Mouse (Mus musculus) cerebellum, adult 9-11 months (tissue): ENCODE data around the gene Uba6.
A peak's percentile ranks its signal among the peaks of the same experiment; 100 is the strongest.

Experiments
- DNase-seq: peaks from one replicate; pipeline ENCODE4 v3.0.0; 2022

The Uba6 gene

GRCm38 (mm10) chr5:86071538-86071937 is 101.1 kb downstream of the Uba6 start, which contains the start of gene Stap1:
Gene Stap1, plus strand, starts transcription at chr5:86071746.
- no peak for DNase-seq

DNA sequence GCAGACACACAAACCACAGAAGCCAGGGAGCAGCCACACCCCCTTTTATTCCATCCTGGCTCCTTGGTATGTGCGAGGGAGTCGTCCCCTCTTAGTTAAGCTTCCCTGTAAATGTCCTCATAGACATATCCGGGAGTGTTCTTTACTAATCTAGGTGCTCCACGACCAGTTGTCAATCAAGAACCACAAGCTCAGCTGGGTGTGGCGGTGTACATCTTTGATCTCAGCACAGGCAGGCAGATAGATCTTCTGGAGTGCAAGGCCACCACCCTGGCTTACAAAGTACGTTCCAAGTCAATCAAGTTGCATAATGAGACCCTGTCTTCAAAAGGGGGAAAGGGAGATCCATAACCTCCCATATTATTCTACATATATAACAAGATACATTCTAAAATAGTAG is 103.5 kb downstream of the Uba6 start:
- no peak for DNase-seq

DNA sequence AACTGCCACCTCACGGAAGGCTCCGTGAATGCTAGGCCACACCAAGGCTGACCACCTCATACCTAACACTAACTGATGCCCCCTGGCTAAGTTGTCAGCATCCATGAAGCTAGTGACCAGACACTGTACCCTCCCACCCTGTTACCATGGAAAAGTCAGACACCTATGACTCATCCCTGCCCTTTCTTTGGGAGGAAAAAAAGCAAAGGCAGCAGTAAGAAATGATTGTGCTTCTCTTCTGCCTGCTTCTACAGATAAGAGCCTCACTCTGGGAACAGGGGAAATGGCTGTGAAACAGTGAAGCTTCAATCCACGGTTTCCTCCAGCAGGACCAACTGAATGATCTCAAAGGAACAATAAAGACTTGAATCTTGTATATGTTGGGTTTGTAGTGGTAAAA is 104.2 kb downstream of the Uba6 start:
- DNase-seq = no peak

DNA sequence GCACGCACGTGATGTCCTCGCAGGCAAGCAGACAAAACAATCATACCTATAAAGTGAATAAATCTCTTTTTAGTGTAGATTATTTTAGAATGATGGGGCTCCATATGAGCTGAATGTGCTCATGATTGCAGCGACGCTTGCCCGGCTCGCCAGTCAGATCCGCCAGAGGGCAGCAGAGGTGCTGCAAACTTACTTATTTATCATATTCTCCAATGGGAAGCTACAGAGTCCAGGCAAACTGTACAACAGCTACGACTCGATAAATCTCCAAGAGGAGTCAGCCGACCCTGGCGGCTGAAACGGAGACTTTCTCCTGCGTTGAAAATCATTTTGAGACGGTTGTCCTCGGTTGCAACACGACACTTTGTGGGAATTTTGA is 106.1 kb downstream of the Uba6 start:
- DNase-seq = peak; percentile 79

- no peak for DNase-seq
Measured at GRCm38 (mm10) chr5:86065876-86066550, 106.6 kb downstream of the Uba6 start.

DNA sequence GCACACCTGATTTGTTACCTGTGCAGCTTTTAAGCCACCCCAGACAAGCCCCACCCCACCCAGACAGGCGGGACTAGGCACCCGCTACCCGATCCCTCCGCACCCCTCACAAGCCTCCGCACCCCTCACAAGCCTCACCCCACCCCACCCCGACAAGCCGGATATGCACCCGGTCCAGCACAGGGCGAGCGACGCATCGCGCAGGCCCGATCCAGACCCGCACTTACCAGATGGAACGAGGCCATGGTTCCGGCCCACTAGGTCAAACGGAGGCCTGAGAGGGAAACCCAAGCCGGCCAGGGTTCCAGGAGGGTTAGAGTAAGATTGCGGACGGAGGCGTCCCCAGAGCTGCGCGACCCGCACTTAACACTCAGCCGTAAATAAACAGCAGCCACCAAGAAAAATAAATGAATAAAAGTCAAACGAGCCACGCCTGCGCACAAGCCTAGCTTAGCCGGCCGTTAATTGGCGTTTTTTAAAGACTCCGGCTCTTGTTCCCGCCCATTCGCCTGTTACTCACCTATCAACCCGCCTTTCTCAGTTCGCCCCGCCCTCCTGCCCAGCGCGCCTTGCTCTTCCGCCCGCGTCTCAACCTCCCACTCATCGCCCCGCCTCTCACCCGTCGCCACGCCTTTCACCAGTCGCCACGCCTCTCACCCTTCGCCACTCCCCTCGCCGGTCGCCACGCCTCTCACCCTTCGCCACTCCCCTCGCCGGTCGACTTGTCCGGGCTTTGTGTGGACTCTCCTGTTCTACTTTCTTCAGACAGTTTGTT is 107.3 kb downstream of the Uba6 start, which contains the start of gene Cenpc1:
Cenpc1 (minus strand) TSS at position 483 of the 775 bp plus-strand sequence.
- peak; percentile 96 for DNase-seq

DNA sequence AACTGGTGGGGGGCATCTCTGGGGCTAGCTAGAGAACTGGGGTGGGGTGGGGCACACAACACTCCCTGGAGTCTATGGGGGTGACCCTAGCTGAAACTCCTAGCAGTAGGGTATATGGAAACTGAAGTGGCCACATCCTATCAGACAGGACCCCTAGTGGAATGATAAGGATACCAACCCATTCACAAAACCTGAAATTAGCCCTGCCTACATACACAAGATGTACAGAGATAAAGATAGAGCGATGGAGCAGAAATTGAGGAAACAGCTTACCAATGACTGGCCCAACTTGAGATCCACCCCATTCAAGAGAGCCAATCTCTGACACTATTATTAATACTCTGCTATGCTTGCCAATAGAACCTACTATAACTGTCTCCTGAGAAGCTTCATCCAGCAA is 109.1 kb downstream of the Uba6 start:
- no peak for DNase-seq
